Mouse (Mus musculus): ENCODE measurements around the gene Nxph3. TPM values are rescaled to one million over a fixed set of nuclear protein-coding genes. Genes with fewer than 3 reads are reported as not detected.
A peak's percentile ranks its signal among the peaks of the same experiment; 100 is the strongest.
"Not testable (repeated sequence)": the region's sequence is repeated elsewhere in the genome, so short reads cannot be mapped to it uniquely, and the experiment has no call there.

Gene Nxph3
- polyA plus RNA-seq, 1 experiment = 9.2 TPM

DNA sequence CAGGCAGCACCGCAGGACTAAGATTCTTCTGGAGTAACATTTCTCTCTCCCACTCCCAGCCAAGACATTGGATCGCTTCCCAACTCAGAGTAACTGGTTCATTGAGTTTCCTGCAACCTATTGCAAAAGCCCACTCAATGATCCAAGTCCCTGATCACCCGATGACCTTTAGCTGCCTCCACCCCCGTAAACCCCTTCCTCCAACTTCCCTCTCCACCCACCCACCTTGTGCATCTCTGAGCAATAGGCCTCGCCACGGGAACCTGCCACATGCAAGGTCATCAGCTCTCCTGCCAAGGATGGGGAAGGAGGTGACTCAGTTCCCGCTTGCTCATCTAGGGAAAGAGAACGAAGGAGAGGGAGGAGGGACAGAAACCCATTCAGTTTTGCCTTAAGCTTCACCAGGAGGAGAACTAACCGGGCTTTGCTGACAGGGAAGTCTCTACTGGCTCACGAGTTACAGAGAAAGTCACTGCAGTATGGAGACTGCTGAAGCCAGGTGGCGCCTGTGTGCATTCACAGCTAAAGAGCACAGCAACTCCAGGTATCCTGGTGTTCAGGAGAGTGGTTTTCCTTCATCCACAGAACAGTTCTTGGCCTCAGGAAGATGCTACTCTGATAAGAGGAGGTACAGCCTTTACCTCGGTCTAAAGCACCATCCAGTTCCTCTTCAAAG, 7.2 kb downstream of the Nxph3 start:
- peak; percentile 41; the same call in 1 of the 2 replicates for TF ChIP-seq CTCF (IDR thresholded peaks at IDR 0.05; ENCODE audit: borderline replicate concordance, extremely low read depth, insufficient read depth, insufficient read length)
- no peak for TF ChIP-seq POLR2A (IDR thresholded peaks at IDR 0.05; ENCODE audit: borderline replicate concordance, extremely low read depth, insufficient read depth, insufficient read length, poor library complexity, severe bottlenecking)
- peak; percentile 19 for DNase-seq (ENCODE audit: low read depth)

GRCm38 (mm10) chr11:95504271-95504731, 10.1 kb downstream of the Nxph3 start:
- TF ChIP-seq CTCF (IDR thresholded peaks at IDR 0.05; ENCODE audit: borderline replicate concordance, extremely low read depth, insufficient read depth, insufficient read length) (no peak), POLR2A (IDR thresholded peaks at IDR 0.05; ENCODE audit: borderline replicate concordance, extremely low read depth, insufficient read depth, insufficient read length, poor library complexity, severe bottlenecking) (no peak)
- DNase-seq (ENCODE audit: low read depth) = peak; percentile 32

DNA sequence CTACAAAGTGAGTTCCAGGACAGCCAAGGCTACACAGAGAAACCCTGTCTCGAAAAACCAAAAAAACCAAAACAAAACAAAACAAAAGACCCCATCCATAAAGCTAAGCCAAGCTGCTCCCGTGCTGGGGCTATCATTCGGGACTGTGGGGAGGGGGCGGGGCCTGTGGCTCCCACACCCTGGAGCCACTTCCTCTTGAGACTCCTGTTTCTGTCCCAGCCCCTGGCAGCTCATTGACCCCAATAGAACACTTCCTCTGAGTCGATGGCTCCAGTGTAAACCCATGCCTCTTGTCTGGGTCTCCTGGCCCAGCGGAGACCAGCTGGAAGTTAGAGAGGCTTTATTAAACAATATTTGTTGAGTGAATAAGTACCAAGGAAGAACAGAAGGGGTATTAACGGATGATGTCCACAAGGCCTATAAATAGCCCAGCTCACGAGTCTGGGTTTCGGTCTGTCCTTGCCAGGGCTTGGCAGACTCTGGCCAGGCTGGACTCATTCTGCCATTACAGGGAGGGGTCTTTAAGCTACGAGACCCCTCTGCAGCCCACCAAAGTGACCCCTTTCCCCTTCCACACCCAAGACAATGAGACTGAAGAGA, 10.7 kb downstream of the Nxph3 start:
- peak; percentile 14 for DNase-seq (ENCODE audit: low read depth)

DNA sequence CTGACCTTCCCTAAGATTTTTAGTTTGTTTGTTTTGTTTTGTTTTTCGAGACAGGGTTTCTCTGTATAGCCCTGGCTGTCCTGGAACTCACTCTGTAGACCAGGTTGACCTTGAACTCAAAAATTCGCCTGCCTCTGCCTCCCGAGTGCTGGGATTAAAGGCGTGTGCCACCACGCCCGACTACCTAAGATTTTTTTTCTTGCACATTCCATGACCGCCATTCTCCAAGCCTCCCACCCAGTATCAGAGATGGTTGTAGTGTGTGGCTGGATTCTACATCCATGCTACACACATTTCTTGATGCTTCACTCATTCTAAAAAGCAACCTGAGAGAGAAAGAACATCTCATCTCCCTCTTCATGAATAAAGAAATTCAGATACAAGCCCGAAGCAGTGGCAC, 12.5 kb downstream of the Nxph3 start:
- DNase-seq (ENCODE audit: low read depth) = not testable (repeated sequence)

More for the DNA sequence above, 10.7 kb downstream of the Nxph3 start:
- TF ChIP-seq CTCF (IDR thresholded peaks at IDR 0.05; ENCODE audit: borderline replicate concordance, extremely low read depth, insufficient read depth, insufficient read length) = no peak
- TF ChIP-seq POLR2A (IDR thresholded peaks at IDR 0.05; ENCODE audit: borderline replicate concordance, extremely low read depth, insufficient read depth, insufficient read length, poor library complexity, severe bottlenecking) = no peak

DNA sequence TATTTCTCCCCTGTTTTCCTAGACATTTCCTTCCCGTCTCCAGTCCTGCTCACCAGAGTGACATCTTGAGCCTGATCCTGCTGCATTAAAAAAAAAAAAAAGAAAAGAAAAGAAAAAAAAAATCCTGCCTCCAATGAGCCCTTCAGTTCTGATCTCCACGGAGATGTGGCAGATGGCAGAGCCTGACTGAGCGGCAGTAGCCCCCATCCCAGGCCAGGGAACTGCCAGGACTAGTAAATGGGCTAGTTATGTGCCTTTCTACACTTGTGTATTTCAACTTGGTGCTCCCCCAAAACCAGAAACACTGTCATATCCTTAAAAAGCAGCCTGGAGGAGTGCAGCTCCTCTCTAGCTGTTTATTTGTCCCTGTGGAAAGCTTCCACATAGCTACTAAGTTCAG, 13.5 kb downstream of the Nxph3 start:
- peak; percentile 63 for DNase-seq (ENCODE audit: low read depth)
- TF ChIP-seq POLR2A (IDR thresholded peaks at IDR 0.05; ENCODE audit: borderline replicate concordance, extremely low read depth, insufficient read depth, insufficient read length, poor library complexity, severe bottlenecking) (no peak), CTCF (IDR thresholded peaks at IDR 0.05; ENCODE audit: borderline replicate concordance, extremely low read depth, insufficient read depth, insufficient read length) (no peak)

DNA sequence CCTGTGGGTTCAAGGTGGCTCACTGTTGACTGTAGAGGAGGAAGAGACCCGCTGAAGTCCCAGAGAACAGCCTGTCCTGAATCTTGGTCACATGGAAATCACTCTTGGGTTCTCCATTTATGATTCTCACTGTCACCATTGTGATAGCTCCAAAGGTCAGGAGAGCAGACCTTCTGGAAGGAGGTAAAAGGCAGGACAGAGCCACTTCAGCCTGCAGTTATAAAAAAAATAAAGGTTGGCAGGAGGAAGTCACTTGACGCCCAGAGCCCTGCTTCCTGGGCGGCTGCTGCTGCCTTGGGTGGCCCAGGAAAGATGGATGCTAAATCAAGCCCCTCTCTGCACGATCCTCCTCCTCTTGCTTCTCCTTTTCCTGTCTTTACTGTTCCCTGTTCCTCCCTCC, 14.0 kb downstream of the Nxph3 start:
- no peak for DNase-seq (ENCODE audit: low read depth)
- TF ChIP-seq CTCF (IDR thresholded peaks at IDR 0.05; ENCODE audit: borderline replicate concordance, extremely low read depth, insufficient read depth, insufficient read length) (no peak), POLR2A (IDR thresholded peaks at IDR 0.05; ENCODE audit: borderline replicate concordance, extremely low read depth, insufficient read depth, insufficient read length, poor library complexity, severe bottlenecking) (no peak)

DNA sequence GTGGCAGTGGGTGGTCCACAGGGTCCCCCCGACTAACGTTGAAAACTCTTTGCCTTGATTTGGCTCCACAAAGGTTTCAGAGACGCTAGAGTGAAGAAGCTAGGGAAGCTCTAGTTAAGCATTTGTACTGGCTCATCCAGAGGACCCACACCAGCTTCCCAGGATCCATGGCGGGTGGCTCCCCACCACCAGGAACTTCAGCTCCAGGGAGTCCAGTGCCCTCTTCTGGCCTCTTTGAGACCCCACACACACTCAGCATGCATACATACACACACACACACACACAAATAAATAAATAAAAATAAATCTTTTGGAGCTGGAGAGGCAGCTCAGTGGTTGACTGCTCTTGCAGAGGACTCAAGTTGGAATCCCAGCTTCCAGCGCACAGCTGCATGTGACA, 16.4 kb downstream of the Nxph3 start:
- DNase-seq (ENCODE audit: low read depth) = no peak
- TF ChIP-seq POLR2A (IDR thresholded peaks at IDR 0.05; ENCODE audit: borderline replicate concordance, extremely low read depth, insufficient read depth, insufficient read length, poor library complexity, severe bottlenecking) (no peak), CTCF (IDR thresholded peaks at IDR 0.05; ENCODE audit: borderline replicate concordance, extremely low read depth, insufficient read depth, insufficient read length) (no peak)

- TF ChIP-seq CTCF (IDR thresholded peaks at IDR 0.05; ENCODE audit: borderline replicate concordance, extremely low read depth, insufficient read depth, insufficient read length) = no peak
- TF ChIP-seq POLR2A (IDR thresholded peaks at IDR 0.05; ENCODE audit: borderline replicate concordance, extremely low read depth, insufficient read depth, insufficient read length, poor library complexity, severe bottlenecking) = no peak
- DNase-seq (ENCODE audit: low read depth) = no peak
Observed at GRCm38 (mm10) chr11:95495883-95496282, 18.5 kb downstream of the Nxph3 start.

- TF ChIP-seq POLR2A (IDR thresholded peaks at IDR 0.05; ENCODE audit: borderline replicate concordance, extremely low read depth, insufficient read depth, insufficient read length, poor library complexity, severe bottlenecking) (no peak), CTCF (IDR thresholded peaks at IDR 0.05; ENCODE audit: borderline replicate concordance, extremely low read depth, insufficient read depth, insufficient read length) (no peak)
Observed at GRCm38 (mm10) chr11:95494374-95494773, 20.0 kb downstream of the Nxph3 start.

GRCm38 (mm10) chr11:95493950-95494349, 20.4 kb downstream of the Nxph3 start:
- no peak for DNase-seq (ENCODE audit: low read depth)
- TF ChIP-seq POLR2A (IDR thresholded peaks at IDR 0.05; ENCODE audit: borderline replicate concordance, extremely low read depth, insufficient read depth, insufficient read length, poor library complexity, severe bottlenecking) (no peak), CTCF (IDR thresholded peaks at IDR 0.05; ENCODE audit: borderline replicate concordance, extremely low read depth, insufficient read depth, insufficient read length) (no peak)

More at GRCm38 (mm10) chr11:95494374-95494773, 20.0 kb downstream of the Nxph3 start:
- DNase-seq (ENCODE audit: low read depth) = peak; percentile 33

DNA sequence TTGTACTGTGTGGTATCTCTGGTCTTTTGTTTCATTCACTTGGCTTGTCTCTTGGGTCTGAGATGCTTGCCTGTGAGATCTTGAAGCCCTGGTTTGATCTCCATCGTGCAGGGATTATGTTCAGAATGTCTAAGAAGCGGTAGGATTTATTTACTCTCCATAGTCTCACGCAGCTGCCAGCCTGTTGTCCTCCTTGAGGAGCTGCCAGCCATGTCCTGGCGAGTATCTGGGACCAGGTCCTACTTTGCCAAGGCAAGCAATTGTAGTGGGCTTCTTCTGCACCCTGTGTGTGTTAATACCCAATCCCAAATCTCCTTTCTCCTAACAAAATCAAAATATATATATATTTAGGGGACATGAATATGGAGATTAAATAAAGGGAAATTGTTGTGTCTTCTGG, 21.4 kb downstream of the Nxph3 start:
- no peak for TF ChIP-seq CTCF (IDR thresholded peaks at IDR 0.05; ENCODE audit: borderline replicate concordance, extremely low read depth, insufficient read depth, insufficient read length)
- DNase-seq (ENCODE audit: low read depth) = no peak

- DNase-seq (ENCODE audit: low read depth) = no peak
- TF ChIP-seq POLR2A (IDR thresholded peaks at IDR 0.05; ENCODE audit: borderline replicate concordance, extremely low read depth, insufficient read depth, insufficient read length, poor library complexity, severe bottlenecking) = no peak
- no peak for TF ChIP-seq CTCF (IDR thresholded peaks at IDR 0.05; ENCODE audit: borderline replicate concordance, extremely low read depth, insufficient read depth, insufficient read length)
Observed at GRCm38 (mm10) chr11:95492256-95492655, 22.1 kb downstream of the Nxph3 start.

All from brain, embryonic 14.5 days (tissue).